Mouse (Mus musculus) heart, adult 2 months (tissue): ENCODE measurements at regions not wholly inside any gene's neighbourhood (a gene's known extent, or its start where the extent isn't known, plus 50 kb on each side); places are given as distances from the start of the nearest gene placed in this dataset.

Source experiments
- DNase-seq, 2 experiments: peaks; one replicate each; pipeline ENCODE4 v3.0.0; 2021
- H3K27ac ChIP-seq: fragments of 200-600 bp; 2 replicates; pipeline ENCODE4 v1.8.1; 2022
- H3K27me3 ChIP-seq: fragments of 200-500 bp; 2 replicates; pipeline ENCODE4 v1.6.1; 2012; ENCODE audit warnings: mild to moderate bottlenecking, low read length, inconsistent platforms, mixed read lengths; ENCODE audit not compliant: control insufficient read depth, insufficient read depth
- H3K36me3 ChIP-seq: fragments of 200-500 bp; 2 replicates; pipeline ENCODE4 v1.6.1; 2012; ENCODE audit warnings: low read length, inconsistent platforms; ENCODE audit not compliant: control insufficient read depth, insufficient read depth
- H3K4me1 ChIP-seq: fragments of 200-500 bp; 2 replicates; pipeline ENCODE4 v1.6.1; 2011; ENCODE audit warnings: low read length; ENCODE audit not compliant: control insufficient read depth, insufficient read depth
- H3K4me3 ChIP-seq: fragments of 200-600 bp; 2 replicates; pipeline ENCODE4 v1.8.1; 2022
- H3K79me2 ChIP-seq: fragments of 200-500 bp; replicated peaks from 2 replicates; pipeline ENCODE4 v1.6.1; 2012; ENCODE audit warnings: mild to moderate bottlenecking, inconsistent platforms, low read length, moderate library complexity, mixed read lengths; ENCODE audit not compliant: control insufficient read depth, insufficient read depth
- H3K9ac ChIP-seq: fragments of 200-500 bp; 2 replicates; pipeline ENCODE4 v1.6.1; 2012; ENCODE audit warnings: low read depth, mild to moderate bottlenecking, control low read depth, inconsistent platforms, low read length, mixed read lengths
- CTCF ChIP-seq: fragments of 200-600 bp; IDR thresholded peaks from 2 replicates; pipeline ENCODE4 v1.8.1; 2022; ENCODE audit warnings: antibody characterized with exemption, mild to moderate bottlenecking, moderate library complexity
- EP300 ChIP-seq: fragments of 200-500 bp; IDR thresholded peaks from 2 replicates; pipeline ENCODE4 v1.6.1; 2011; ENCODE audit warnings: low read depth, low read length, control low read depth; ENCODE audit not compliant: insufficient read depth
- POLR2A ChIP-seq: fragments of 200-500 bp; IDR thresholded peaks from 2 replicates; pipeline ENCODE4 v1.6.1; 2011; ENCODE audit warnings: mild to moderate bottlenecking, low read depth, low read length, control low read depth; ENCODE audit not compliant: insufficient read depth
- WGBS: fragments of 180-500 bp; shearing (Covaris S2); methylation state at CpG from one replicate; pipeline ENCODE4 v1.1.7; 2018; 5-methylcytosine and 5-hydroxymethylcytosine counted together
- intact Hi-C: fragments of 180-260 bp; cut with DNase I; formaldehyde crosslinking; loops from one replicate; pipeline ENCODE4 v1.15.1; 2025

- no peaks in the 10 kb centered on the region for H3K36me3 ChIP-seq
- H3K4me1 ChIP-seq, result no peaks in the 10 kb centered on the region
- no peaks in the 10 kb centered on the region for H3K79me2 ChIP-seq
- WGBS, result 81% methylated on average over 6 of the region's 6 CpGs
- H3K9ac ChIP-seq, result no peak overlapping the region
- H3K27me3 ChIP-seq, result no peaks in the 10 kb centered on the region
- no peak for DNase-seq
- TF ChIP-seq CTCF (no peak), EP300 (no peak), POLR2A (no peak)
- no peak overlapping the region for H3K4me3 ChIP-seq
- no peak overlapping the region for H3K27ac ChIP-seq
- intact Hi-C loops, result no loop called here
These were observed 293.9 kb upstream of the Sphkap start for GRCm38 (mm10) chr1:83701696-83702404.

DNA sequence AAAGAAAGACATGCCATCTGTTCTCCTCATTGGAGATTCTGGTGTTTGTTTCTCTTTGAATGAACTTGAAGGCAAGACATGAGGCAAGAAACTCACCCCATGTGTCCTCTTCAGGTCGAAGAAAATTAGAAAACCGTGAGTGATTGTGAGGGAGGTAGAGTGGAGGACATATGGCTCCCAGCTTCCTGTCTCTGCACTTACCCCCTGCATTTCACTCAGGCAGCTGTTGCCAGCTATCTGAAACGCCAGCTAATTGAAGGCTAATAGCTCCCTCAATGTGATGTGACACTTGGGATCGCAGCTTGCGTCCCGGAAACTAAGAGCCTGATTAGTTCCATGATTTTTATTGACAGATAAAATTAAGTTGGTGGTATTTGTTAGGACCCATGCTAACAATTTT, 289.4 kb upstream of the Sphkap start:
- no peak overlapping the region for H3K4me3 ChIP-seq
- no peak for DNase-seq
- intact Hi-C loops, result no loop called here
- H3K9ac ChIP-seq, result no peak overlapping the region
- WGBS, result 46% methylated on average over 6 of the region's 6 CpGs
- no peaks in the 10 kb centered on the region for H3K36me3 ChIP-seq
- H3K4me1 ChIP-seq, result no peaks in the 10 kb centered on the region
- H3K79me2 ChIP-seq, result no peaks in the 10 kb centered on the region
- no peaks in the 10 kb centered on the region for H3K27me3 ChIP-seq
- no peak overlapping the region for H3K27ac ChIP-seq
- TF ChIP-seq EP300 (no peak), POLR2A (no peak)

GRCm38 (mm10) chr1:83685221-83685620, 277.2 kb upstream of the Sphkap start:
- no peak for TF ChIP-seq EP300
- TF ChIP-seq POLR2A, result no peak
- no peak overlapping the region for H3K9ac ChIP-seq
- WGBS, result 69% methylated on average over 3 of the region's 3 CpGs
- H3K4me3 ChIP-seq, result no peak overlapping the region
- H3K4me1 ChIP-seq, result no peaks in the 10 kb centered on the region
- H3K27ac ChIP-seq, result no peak overlapping the region
- H3K36me3 ChIP-seq, result no peaks in the 10 kb centered on the region
- H3K27me3 ChIP-seq, result no peaks in the 10 kb centered on the region
- intact Hi-C loops, result no loop called here
- DNase-seq, result no peak
- H3K79me2 ChIP-seq, result no peaks in the 10 kb centered on the region

GRCm38 (mm10) chr1:83665326-83665725, 257.3 kb upstream of the Sphkap start:
- no peak for DNase-seq
- Histone ChIP-seq H3K79me2 (no peaks in the 10 kb centered on the region), H3K36me3 (no peaks in the 10 kb centered on the region), H3K4me3 (no peak overlapping the region), H3K9ac (no peak overlapping the region), H3K27ac (no peak overlapping the region), H3K4me1 (no peaks in the 10 kb centered on the region), H3K27me3 (no peaks in the 10 kb centered on the region)
- 65% methylated on average over 2 of the region's 2 CpGs for WGBS
- intact Hi-C loops, result no loop called here
- TF ChIP-seq POLR2A, result no peak
- no peak for TF ChIP-seq CTCF
- no peak for TF ChIP-seq EP300

DNA sequence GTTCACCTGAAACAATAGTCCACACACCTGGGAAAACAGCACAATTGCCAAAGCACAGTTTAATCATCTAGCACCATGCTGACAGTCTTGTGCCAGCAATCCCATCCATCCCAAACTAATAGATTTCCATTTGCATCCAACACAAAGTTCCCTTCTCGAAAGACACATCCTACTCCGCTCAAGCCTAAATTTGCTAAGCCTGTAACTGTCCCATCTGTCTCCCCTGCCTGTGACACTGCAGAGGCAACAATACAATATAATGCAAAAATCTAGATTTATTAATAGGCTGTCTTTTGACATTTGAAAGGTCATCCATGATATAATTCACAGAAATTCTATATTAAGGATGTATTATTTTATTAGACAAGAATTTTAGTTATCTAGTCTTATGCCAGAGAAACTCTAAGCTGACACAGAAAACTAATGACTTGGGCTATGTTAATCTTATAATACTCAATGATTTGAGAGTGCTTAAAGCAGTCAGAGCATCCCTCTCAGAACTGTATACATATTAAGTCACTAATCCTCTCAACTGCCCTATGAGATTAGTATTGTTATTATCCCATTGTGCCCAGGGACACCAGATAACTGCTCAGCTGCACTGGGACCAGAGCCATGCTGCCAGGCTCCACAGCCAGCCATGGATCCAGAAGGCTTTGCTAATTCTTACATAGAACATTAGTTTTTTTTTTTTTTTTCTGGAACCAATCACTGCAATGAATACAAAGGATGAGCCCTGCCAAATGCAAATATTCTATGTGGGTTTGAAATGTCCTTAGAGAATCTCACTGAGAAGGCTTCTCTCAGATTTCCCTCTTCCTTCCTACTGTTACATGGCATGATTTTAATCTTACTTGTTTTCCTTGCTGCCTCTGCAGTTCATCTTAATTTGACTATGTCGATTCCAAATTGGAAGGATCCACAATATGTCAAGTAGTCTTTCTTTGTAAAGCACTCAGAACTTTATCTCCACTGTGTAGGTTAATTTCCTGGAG, 254.1 kb upstream of the Sphkap start:
- WGBS, result 86% methylated on average over 3 of the region's 3 CpGs
- no peaks in the 10 kb centered on the region for H3K79me2 ChIP-seq
- no peaks in the 10 kb centered on the region for H3K27me3 ChIP-seq
- no peak for TF ChIP-seq CTCF
- no peak for TF ChIP-seq EP300
- TF ChIP-seq POLR2A, result no peak
- intact Hi-C loops, result no loop called here
- no peaks in the 10 kb centered on the region for H3K36me3 ChIP-seq
- no peak overlapping the region for H3K9ac ChIP-seq
- DNase-seq, result no peak
- no peaks in the 10 kb centered on the region for H3K4me1 ChIP-seq
- no peak overlapping the region for H3K27ac ChIP-seq
- H3K4me3 ChIP-seq, result no peak overlapping the region

GRCm38 (mm10) chr1:83653661-83654060, 245.7 kb upstream of the Sphkap start:
- no peak for DNase-seq
- H3K27me3 ChIP-seq, result no peaks in the 10 kb centered on the region
- TF ChIP-seq POLR2A, result no peak
- TF ChIP-seq CTCF, result no peak
- no peak for TF ChIP-seq EP300
- H3K4me3 ChIP-seq, result no peak overlapping the region
- 82% methylated on average over 2 of the region's 2 CpGs for WGBS
- no peak overlapping the region for H3K9ac ChIP-seq
- no peaks in the 10 kb centered on the region for H3K79me2 ChIP-seq
- no peak overlapping the region for H3K27ac ChIP-seq
- no peaks in the 10 kb centered on the region for H3K4me1 ChIP-seq
- intact Hi-C loops, result no loop called here
- H3K36me3 ChIP-seq, result no peaks in the 10 kb centered on the region
